Mouse (Mus musculus) intestine, embryonic 16.5 days (tissue): ENCODE measurements around the gene Prepl. TPM values are rescaled to one million over a fixed set of nuclear protein-coding genes. Genes with fewer than 3 reads are reported as not detected.

Experiments used
- ATAC-seq: fragments of 200-750 bp; cut with Nextera tagmentation; 2 replicates; pipeline ENCODE4 v1.8.0; 2017; ENCODE audit warnings: moderate TSS enrichment, moderate library complexity
- H3K27ac ChIP-seq: fragments of 300-500 bp; sonication (generic); 2 replicates; pipeline ENCODE4 v1.5.1; 2014; ENCODE audit warnings: mild to moderate bottlenecking, low read length
- H3K27me3 ChIP-seq: fragments of 300-500 bp; sonication (generic); replicated peaks from 2 replicates; pipeline ENCODE4 v1.6.1; 2014; ENCODE audit warnings: low read length, control low read depth, mixed read lengths; ENCODE audit not compliant: control insufficient read depth, insufficient read depth
- H3K36me3 ChIP-seq: fragments of 300-500 bp; sonication (generic); 2 replicates; pipeline ENCODE4 v1.6.1; 2014; ENCODE audit warnings: low read length, control low read depth; ENCODE audit not compliant: control insufficient read depth, insufficient read depth
- H3K4me1 ChIP-seq: fragments of 300-500 bp; sonication (generic); 2 replicates; pipeline ENCODE4 v1.6.1; 2014; ENCODE audit warnings: low read length, control low read depth, mixed read lengths; ENCODE audit not compliant: control insufficient read depth, insufficient read depth
- H3K4me2 ChIP-seq: fragments of 300-500 bp; sonication (generic); 2 replicates; pipeline ENCODE4 v1.6.1; 2014; ENCODE audit warnings: low read depth, low read length, control low read depth
- H3K4me3 ChIP-seq: fragments of 300-500 bp; sonication (generic); 2 replicates; pipeline ENCODE4 v1.5.1; 2014; ENCODE audit warnings: mild to moderate bottlenecking, low read length
- H3K9ac ChIP-seq: fragments of 300-500 bp; sonication (generic); 2 replicates; pipeline ENCODE4 v1.6.1; 2014; ENCODE audit warnings: low read depth, low read length
- H3K9me3 ChIP-seq: fragments of 300-500 bp; sonication (generic); 2 replicates; pipeline ENCODE4 v1.6.1; 2016; ENCODE audit warnings: low read length, control low read depth; ENCODE audit not compliant: control insufficient read depth
- WGBS: fragments of 180-500 bp; shearing (Covaris S2); extraction: QIAGEN DNeasy Blood & Tissue Kit; methylation state at CpG from one replicate; pipeline ENCODE4 v1.1.7; 2014; 5-methylcytosine and 5-hydroxymethylcytosine counted together
- polyA plus RNA-seq: library from polyadenylated mRNA; unstranded; fragments of >200 nt; fragmentation: Nextera tagmentation; extraction: Ambion mirVana; gene quantifications from 2 replicates; pipeline ENCODE4 v1.2.1, GENCODE M21; 2015

The Prepl gene
- polyA plus RNA-seq, 1 experiment from 2014 or later, result 26.4 TPM

- Histone ChIP-seq H3K9me3 (no peaks in the 10 kb centered on the region), H3K27me3 (no peaks in the 10 kb centered on the region), H3K27ac (no peak overlapping the region), H3K36me3 (no peaks in the 10 kb centered on the region; the same call in 1 of the 2 replicates), H3K4me3 (no peak overlapping the region), H3K4me2 (no peak overlapping the region), H3K9ac (no peak overlapping the region), H3K4me1 (peaks cover 4% of the 10 kb centered on the region; the same call in 1 of the 2 replicates)
- ATAC-seq, result no peak
- WGBS, result 90% methylated on average over 5 of the region's 5 CpGs
Observed at GRCm38 (mm10) chr17:85048379-85048778, 41.7 kb downstream of the Prepl start.

GRCm38 (mm10) chr17:85045160-85045559 is 44.9 kb downstream of the Prepl start:
- H3K9ac ChIP-seq, result no peak overlapping the region
- H3K27ac ChIP-seq, result no peak overlapping the region
- WGBS, result 86% methylated on average over 12 of the region's 12 CpGs
- H3K4me1 ChIP-seq, result peaks cover 17% of the 10 kb centered on the region
- H3K9me3 ChIP-seq, result no peaks in the 10 kb centered on the region
- H3K27me3 ChIP-seq, result no peaks in the 10 kb centered on the region
- no peaks in the 10 kb centered on the region for H3K36me3 ChIP-seq
- no peak overlapping the region for H3K4me2 ChIP-seq
- no peak overlapping the region for H3K4me3 ChIP-seq
- ATAC-seq, result no peak

- Histone ChIP-seq H3K9me3 (no peaks in the 10 kb centered on the region), H3K4me2 (no peak overlapping the region), H3K9ac (no peak overlapping the region), H3K36me3 (no peaks in the 10 kb centered on the region), H3K4me1 (peaks cover 18% of the 10 kb centered on the region), H3K27me3 (no peaks in the 10 kb centered on the region), H3K27ac (no peak overlapping the region), H3K4me3 (no peak overlapping the region)
- WGBS, result 82% methylated on average over 5 of the region's 5 CpGs
- ATAC-seq, result no peak
Observed at GRCm38 (mm10) chr17:85044466-85044865, 45.6 kb downstream of the Prepl start.

- Histone ChIP-seq H3K27me3 (no peaks in the 10 kb centered on the region), H3K4me2 (no peak overlapping the region), H3K9ac (no peak overlapping the region), H3K4me3 (no peak overlapping the region), H3K36me3 (no peaks in the 10 kb centered on the region), H3K9me3 (no peaks in the 10 kb centered on the region), H3K27ac (peak overlapping the region; percentile 77), H3K4me1 (peaks cover 18% of the 10 kb centered on the region)
- ATAC-seq, result peak; percentile 64
- WGBS, result 57% methylated on average over 6 of the region's 6 CpGs
Observed at GRCm38 (mm10) chr17:85043404-85043816, 46.6 kb downstream of the Prepl start.

GRCm38 (mm10) chr17:85042419-85042818 is 47.6 kb downstream of the Prepl start:
- WGBS, result 59% methylated on average over 6 of the region's 6 CpGs
- H3K4me3 ChIP-seq, result no peak overlapping the region
- no peak for ATAC-seq
- H3K4me2 ChIP-seq, result no peak overlapping the region
- no peaks in the 10 kb centered on the region for H3K9me3 ChIP-seq
- H3K9ac ChIP-seq, result no peak overlapping the region
- H3K27ac ChIP-seq, result peak overlapping the region; percentile 77
- no peaks in the 10 kb centered on the region for H3K36me3 ChIP-seq
- H3K4me1 ChIP-seq, result peaks cover 18% of the 10 kb centered on the region
- no peaks in the 10 kb centered on the region for H3K27me3 ChIP-seq

- 45% methylated on average over 7 of the region's 7 CpGs for WGBS
- peaks cover 18% of the 10 kb centered on the region for H3K4me1 ChIP-seq
- no peak overlapping the region for H3K4me3 ChIP-seq
- peak overlapping the region; percentile 78 for H3K27ac ChIP-seq
- H3K9me3 ChIP-seq, result no peaks in the 10 kb centered on the region
- peak; percentile 83 for ATAC-seq
- no peaks in the 10 kb centered on the region for H3K27me3 ChIP-seq
- H3K9ac ChIP-seq, result peak overlapping the region; percentile 32; the same call in 1 of the 2 replicates
- H3K36me3 ChIP-seq, result no peaks in the 10 kb centered on the region
- H3K4me2 ChIP-seq, result no peak overlapping the region
Observed at GRCm38 (mm10) chr17:85040913-85041312, 49.1 kb downstream of the Prepl start.

- no peaks in the 10 kb centered on the region for H3K27me3 ChIP-seq
- H3K27ac ChIP-seq, result no peak overlapping the region
- H3K4me1 ChIP-seq, result peaks cover 16% of the 10 kb centered on the region
- ATAC-seq, result no peak
- no peak overlapping the region for H3K4me2 ChIP-seq
- H3K9me3 ChIP-seq, result no peaks in the 10 kb centered on the region
- no peaks in the 10 kb centered on the region for H3K36me3 ChIP-seq
- 91% methylated on average over 5 of the region's 5 CpGs for WGBS
- no peak overlapping the region for H3K4me3 ChIP-seq
- no peak overlapping the region for H3K9ac ChIP-seq
Observed at GRCm38 (mm10) chr17:85038761-85039160, 51.3 kb downstream of the Prepl start.

- H3K27ac ChIP-seq, result no peak overlapping the region
- no peak overlapping the region for H3K4me3 ChIP-seq
- H3K27me3 ChIP-seq, result no peaks in the 10 kb centered on the region
- no peak overlapping the region for H3K9ac ChIP-seq
- no peaks in the 10 kb centered on the region for H3K9me3 ChIP-seq
- no peaks in the 10 kb centered on the region for H3K36me3 ChIP-seq
- ATAC-seq, result no peak
- 79% methylated on average over 4 of the region's 4 CpGs for WGBS
- H3K4me1 ChIP-seq, result peaks cover 16% of the 10 kb centered on the region
- H3K4me2 ChIP-seq, result no peak overlapping the region
Observed at GRCm38 (mm10) chr17:85038311-85038710, 51.7 kb downstream of the Prepl start.

GRCm38 (mm10) chr17:85037855-85038254 is 52.2 kb downstream of the Prepl start:
- no peaks in the 10 kb centered on the region for H3K36me3 ChIP-seq
- H3K27ac ChIP-seq, result no peak overlapping the region
- 58% methylated on average over 5 of the region's 5 CpGs for WGBS
- H3K9ac ChIP-seq, result no peak overlapping the region
- H3K27me3 ChIP-seq, result no peaks in the 10 kb centered on the region
- no peak for ATAC-seq
- H3K9me3 ChIP-seq, result no peaks in the 10 kb centered on the region
- H3K4me3 ChIP-seq, result no peak overlapping the region
- no peak overlapping the region for H3K4me2 ChIP-seq
- peaks cover 13% of the 10 kb centered on the region for H3K4me1 ChIP-seq

- Histone ChIP-seq H3K27me3 (no peaks in the 10 kb centered on the region), H3K4me1 (peaks cover 6% of the 10 kb centered on the region; the same call in 1 of the 2 replicates), H3K4me2 (no peak overlapping the region), H3K27ac (no peak overlapping the region), H3K9ac (no peak overlapping the region), H3K4me3 (no peak overlapping the region), H3K36me3 (no peaks in the 10 kb centered on the region), H3K9me3 (no peaks in the 10 kb centered on the region)
- WGBS, result 56% methylated on average over 11 of the region's 11 CpGs
- no peak for ATAC-seq
Observed at GRCm38 (mm10) chr17:85034068-85034467, 56.0 kb downstream of the Prepl start.
